Comparison of ENCODE assay signal across 20 mouse cellular contexts in genomic region chr7:117658739-117659138, GRCm38 (mm10).
DNase-seq lines count a peak whose midpoint lies in the region; ATAC-seq and TF ChIP-seq lines count a peak whose summit lies in the region.
"Had no signal": no experiment of that assay in that cellular context is flagged by ENCODE, and none has a peak within 500 bp of the region (broad histone marks: within the 10 kb centered on the region; RNA-seq: fewer than 3 reads in every experiment).

No protein-coding gene starts in this region.

- H3K4me1 ChIP-seq in forebrain, embryonic 11.5 days (replicated peaks; ENCODE audit: control insufficient read depth, insufficient read depth, low read length), result no peaks in the 10 kb centered on the region
- no peaks in the 10 kb centered on the region for H3K4me1 ChIP-seq in forebrain, embryonic 16.5 days (replicated peaks; ENCODE audit: control insufficient read depth, insufficient read depth, low read length)
- peaks cover 12% of the 10 kb centered on the region for H3K4me1 ChIP-seq in cortical plate, adult 2 months (ENCODE audit: control insufficient read depth, insufficient read depth, low read length)
- H3K4me1 ChIP-seq in midbrain, postnatal 0 days (ENCODE audit: insufficient read depth, low read length), result no peaks in the 10 kb centered on the region
- H3K4me1 ChIP-seq: embryonic facial prominence, embryonic 10.5 days; heart, embryonic 15.5 days had no signal

- no peaks in the 10 kb centered on the region for H3K9me3 ChIP-seq in forebrain, embryonic 11.5 days (ENCODE audit: control insufficient read depth, low read length)
- no peaks in the 10 kb centered on the region for H3K9me3 ChIP-seq in forebrain, embryonic 16.5 days (ENCODE audit: control insufficient read depth, low read length)
- no peaks in the 10 kb centered on the region for H3K9me3 ChIP-seq in midbrain, postnatal 0 days (ENCODE audit: low read length)
- H3K9me3 ChIP-seq: embryonic facial prominence, embryonic 10.5 days; heart, embryonic 15.5 days; hindbrain, embryonic 13.5 days had no signal

- WGBS in forebrain, embryonic 11.5 days, result 92% methylated on average over 4 of the region's 4 CpGs
- 84% methylated on average over 4 of the region's 4 CpGs for WGBS in forebrain, embryonic 16.5 days
- 84% methylated on average over 4 of the region's 4 CpGs for WGBS in midbrain, postnatal 0 days

- no peak for TF ChIP-seq CTCF in left cerebral cortex, adult 2 months (IDR thresholded peaks at IDR 0.05)
- TF ChIP-seq CTCF in cortical plate, adult 2 months (IDR thresholded peaks at IDR 0.05; ENCODE audit: extremely low read depth, insufficient read depth, low read length), result no peak
- TF ChIP-seq CTCF in midbrain, postnatal 0 days (IDR thresholded peaks at IDR 0.05), result no peak

- no peak overlapping the region for H3K27ac ChIP-seq in forebrain, embryonic 11.5 days (ENCODE audit: low read depth, low read length)
- H3K27ac ChIP-seq in forebrain, embryonic 16.5 days (ENCODE audit: low read length), result no peak overlapping the region
- H3K27ac ChIP-seq in left cerebral cortex, adult 2 months, result peak overlapping the region; percentile 69
- peak overlapping the region; percentile 40; the same call in 1 of the 2 replicates for H3K27ac ChIP-seq in cortical plate, adult 2 months (ENCODE audit: insufficient read depth, low read length)
- H3K27ac ChIP-seq in midbrain, postnatal 0 days (ENCODE audit: low read depth, low read length), result no peak overlapping the region
- H3K27ac ChIP-seq: embryonic facial prominence, embryonic 10.5 days; heart, adult 2 months; heart, embryonic 15.5 days; hindbrain, embryonic 13.5 days had no signal

- no peaks in the 10 kb centered on the region for H3K36me3 ChIP-seq in forebrain, embryonic 11.5 days (ENCODE audit: control insufficient read depth, insufficient read depth, low read length)
- no peaks in the 10 kb centered on the region for H3K36me3 ChIP-seq in forebrain, embryonic 16.5 days (ENCODE audit: control insufficient read depth, insufficient read depth)
- no peaks in the 10 kb centered on the region for H3K36me3 ChIP-seq in midbrain, postnatal 0 days (ENCODE audit: insufficient read depth, low read length)
- H3K36me3 ChIP-seq: heart, embryonic 15.5 days had no signal

- H3K27me3 ChIP-seq in forebrain, embryonic 11.5 days (ENCODE audit: control insufficient read depth, insufficient read depth, low read length), result no peaks in the 10 kb centered on the region
- no peaks in the 10 kb centered on the region for H3K27me3 ChIP-seq in forebrain, embryonic 16.5 days (replicated peaks; ENCODE audit: control insufficient read depth, insufficient read depth, low read length)
- no peaks in the 10 kb centered on the region for H3K27me3 ChIP-seq in midbrain, postnatal 0 days (ENCODE audit: insufficient read depth, low read length)
- H3K27me3 ChIP-seq: CH12.LX; heart, embryonic 15.5 days; hindbrain, embryonic 13.5 days; Patski had no signal

- H3K4me2 ChIP-seq in forebrain, embryonic 11.5 days (ENCODE audit: low read depth, low read length, severe bottlenecking), result no peak overlapping the region
- no peak overlapping the region for H3K4me2 ChIP-seq in forebrain, embryonic 16.5 days (ENCODE audit: low read length)
- no peak overlapping the region for H3K4me2 ChIP-seq in midbrain, postnatal 0 days (ENCODE audit: low read depth, low read length, poor library complexity, severe bottlenecking)
- H3K4me2 ChIP-seq: heart, embryonic 11.5 days; heart, embryonic 15.5 days; hindbrain, embryonic 13.5 days had no signal

- no peak for ATAC-seq in forebrain, embryonic 11.5 days (replicated peaks; ENCODE audit: low FRiP score)
- no peak for ATAC-seq in forebrain, embryonic 16.5 days
- ATAC-seq in midbrain, postnatal 0 days (ENCODE audit: low FRiP score), result no peak
- ATAC-seq: activated CD4-positive, CD25-positive, alpha-beta regulatory T cell, adult 4 months; forebrain, embryonic 14.5 days; Patski had no signal

- no peak overlapping the region for H3K9ac ChIP-seq in forebrain, embryonic 11.5 days (ENCODE audit: low read length)
- no peak overlapping the region for H3K9ac ChIP-seq in forebrain, embryonic 16.5 days (replicated peaks; ENCODE audit: low read depth, low read length)
- no peak overlapping the region for H3K9ac ChIP-seq in midbrain, postnatal 0 days (replicated peaks; ENCODE audit: low read length, poor library complexity, severe bottlenecking)
- H3K9ac ChIP-seq: heart, embryonic 15.5 days; hindbrain, embryonic 13.5 days had no signal

- TF ChIP-seq POLR2A in cortical plate, adult 2 months (IDR thresholded peaks at IDR 0.05; ENCODE audit: extremely low read depth, insufficient read depth, low read length), result no peak

- peak; percentile 29 for DNase-seq in forebrain, embryonic 11.5 days (ENCODE audit: low spot score)
- no peak for DNase-seq in left cerebral cortex, adult 2 months (ENCODE audit: extremely low spot score in 1 of 2, low spot score in 2 of 2)
- no peak for DNase-seq in left cerebral cortex, adult 11 months (ENCODE audit: low spot score)
- no peak for DNase-seq in midbrain, postnatal 0 days (ENCODE audit: low spot score)
- DNase-seq: adrenal gland, postnatal 14 days; cerebellum, adult 8-10 months; cerebellum, postnatal 36 days; gastrocnemius, postnatal 14 days; heart, adult 2 months; heart, postnatal 14 days had no signal

- intact Hi-C loops in left cerebral cortex, adult 2 months (cut with DNase I), result loop anchor here (5.0 kb wide), 1 partner anchor 224 kb away; no protein-coding TSS in a partner anchor

- H3K4me3 ChIP-seq in forebrain, embryonic 11.5 days (ENCODE audit: low read depth, low read length), result no peak overlapping the region
- H3K4me3 ChIP-seq in forebrain, embryonic 16.5 days (replicated peaks; ENCODE audit: low read length), result no peak overlapping the region
- no peak overlapping the region for H3K4me3 ChIP-seq in left cerebral cortex, adult 2 months
- no peak overlapping the region for H3K4me3 ChIP-seq in cortical plate, adult 2 months (ENCODE audit: insufficient read depth, low read length)
- H3K4me3 ChIP-seq in midbrain, postnatal 0 days (ENCODE audit: low read depth, low read length), result no peak overlapping the region
- H3K4me3 ChIP-seq: embryonic facial prominence, embryonic 10.5 days; heart, adult 2 months; heart, embryonic 15.5 days; hindbrain, embryonic 13.5 days had no signal

Comparison
In these comparisons a context has a peak if more than half of its experiments do, and no peak if none do; other contexts are left out.
1. H3K27ac ChIP-seq: peak in left cerebral cortex, adult 2 months (single experiment) and cortical plate, adult 2 months (single experiment); none in forebrain, embryonic 11.5 days (single experiment), forebrain, embryonic 16.5 days (single experiment) and midbrain, postnatal 0 days (single experiment).